Mouse (Mus musculus) stomach, embryonic 15.5 days (tissue): ENCODE results near the gene S100pbp. TPM values are rescaled to one million over a fixed set of nuclear protein-coding genes. Genes with fewer than 3 reads are reported as not detected.

Experiments
- ATAC-seq: fragments of 200-750 bp; cut with Nextera tagmentation; 2 replicates; pipeline ENCODE4 v1.8.0; 2017; ENCODE audit warnings: low read depth, moderate number of reproducible peaks, moderate TSS enrichment; ENCODE audit not compliant: insufficient read depth, low FRiP score
- H3K27ac ChIP-seq: fragments of 300-500 bp; sonication (generic); 2 replicates; pipeline ENCODE4 v1.5.1; 2015; ENCODE audit warnings: mild to moderate bottlenecking, inconsistent platforms
- H3K27me3 ChIP-seq: fragments of 300-500 bp; sonication (generic); replicated peaks from 2 replicates; pipeline ENCODE4 v1.6.1; 2015; ENCODE audit warnings: inconsistent platforms
- H3K36me3 ChIP-seq: fragments of 300-500 bp; sonication (generic); 2 replicates; pipeline ENCODE4 v1.6.1; 2015; ENCODE audit warnings: inconsistent platforms
- H3K4me1 ChIP-seq: fragments of 300-500 bp; sonication (generic); 2 replicates; pipeline ENCODE4 v1.6.1; 2015; ENCODE audit warnings: inconsistent platforms
- H3K4me2 ChIP-seq: fragments of 300-500 bp; sonication (generic); 2 replicates; pipeline ENCODE4 v1.6.1; 2015; ENCODE audit warnings: mild to moderate bottlenecking, inconsistent platforms
- H3K4me3 ChIP-seq: fragments of 300-500 bp; sonication (generic); replicated peaks from 2 replicates; pipeline ENCODE4 v1.5.1; 2015; ENCODE audit warnings: inconsistent platforms
- H3K9ac ChIP-seq: fragments of 300-500 bp; sonication (generic); 2 replicates; pipeline ENCODE4 v1.6.1; 2015; ENCODE audit warnings: inconsistent platforms
- H3K9me3 ChIP-seq: fragments of 300-500 bp; sonication (generic); 2 replicates; pipeline ENCODE4 v1.6.1; 2016; ENCODE audit warnings: inconsistent platforms
- WGBS: fragments of 180-500 bp; shearing (Covaris S2); methylation state at CpG from one replicate; pipeline ENCODE4 v1.1.7; 2015; 5-methylcytosine and 5-hydroxymethylcytosine counted together
- polyA plus RNA-seq: library from polyadenylated mRNA; unstranded; fragments of >200 nt; fragmentation: Nextera tagmentation; extraction: Ambion mirVana; gene quantifications from 2 replicates; pipeline ENCODE4 v1.2.1, GENCODE M21; 2015

S100pbp gene
- polyA plus RNA-seq, 1 experiment from 2014 or later, result 13.1 TPM

GRCm38 (mm10) chr4:129134799-129135585 is 54.5 kb downstream of the S100pbp start:
- Histone ChIP-seq H3K9ac (no peak overlapping the region), H3K9me3 (no peaks in the 10 kb centered on the region), H3K4me3 (peak overlapping the region; percentile 11; the same call in 1 of the 2 replicates), H3K36me3 (no peaks in the 10 kb centered on the region), H3K27me3 (peaks cover 31% of the 10 kb centered on the region), H3K4me1 (peaks cover 25% of the 10 kb centered on the region), H3K4me2 (peak overlapping the region; percentile 42), H3K27ac (no peak overlapping the region)
- WGBS, result 10% methylated on average over 15 of the region's 15 CpGs
- no peak for ATAC-seq

GRCm38 (mm10) chr4:129130755-129131303 is 58.7 kb downstream of the S100pbp start:
- Histone ChIP-seq H3K27me3 (peaks cover 7% of the 10 kb centered on the region), H3K9me3 (no peaks in the 10 kb centered on the region), H3K4me2 (peak overlapping the region; percentile 52), H3K4me1 (peaks cover 25% of the 10 kb centered on the region), H3K9ac (no peak overlapping the region), H3K36me3 (no peaks in the 10 kb centered on the region), H3K4me3 (peak overlapping the region; percentile 31), H3K27ac (no peak overlapping the region)
- 3% methylated on average over 16 of the region's 17 CpGs for WGBS
- peak; percentile 65; the same call in 1 of the 2 replicates for ATAC-seq

GRCm38 (mm10) chr4:129130149-129130548 is 59.4 kb downstream of the S100pbp start:
- peaks cover 31% of the 10 kb centered on the region for H3K4me1 ChIP-seq
- no peak overlapping the region for H3K4me3 ChIP-seq
- peaks cover 7% of the 10 kb centered on the region; the same call in 1 of the 2 replicates for H3K27me3 ChIP-seq
- no peaks in the 10 kb centered on the region for H3K9me3 ChIP-seq
- peak overlapping the region; percentile 52 for H3K4me2 ChIP-seq
- no peaks in the 10 kb centered on the region for H3K36me3 ChIP-seq
- H3K27ac ChIP-seq, result no peak overlapping the region
- 5% methylated on average over 8 of the region's 8 CpGs for WGBS
- no peak overlapping the region for H3K9ac ChIP-seq
- ATAC-seq, result no peak

- Histone ChIP-seq H3K27ac (no peak overlapping the region), H3K27me3 (peaks cover 8% of the 10 kb centered on the region; the same call in 1 of the 2 replicates), H3K4me1 (peaks cover 29% of the 10 kb centered on the region), H3K4me3 (no peak overlapping the region), H3K36me3 (no peaks in the 10 kb centered on the region), H3K9ac (no peak overlapping the region), H3K9me3 (no peaks in the 10 kb centered on the region), H3K4me2 (no peak overlapping the region)
- no peak for ATAC-seq
- 38% methylated on average over 9 of the region's 9 CpGs for WGBS
These were observed 60.1 kb downstream of the S100pbp start for GRCm38 (mm10) chr4:129129387-129129786.

GRCm38 (mm10) chr4:129128582-129129338 is 60.8 kb downstream of the S100pbp start:
- H3K27me3 ChIP-seq, result peaks cover 9% of the 10 kb centered on the region; the same call in 1 of the 2 replicates
- H3K9ac ChIP-seq, result no peak overlapping the region
- peaks cover 29% of the 10 kb centered on the region for H3K4me1 ChIP-seq
- H3K36me3 ChIP-seq, result no peaks in the 10 kb centered on the region
- ATAC-seq, result no peak
- H3K4me2 ChIP-seq, result no peak overlapping the region
- H3K4me3 ChIP-seq, result no peak overlapping the region
- H3K9me3 ChIP-seq, result no peaks in the 10 kb centered on the region
- WGBS, result 56% methylated on average over 13 of the region's 13 CpGs
- H3K27ac ChIP-seq, result no peak overlapping the region

- no peaks in the 10 kb centered on the region for H3K9me3 ChIP-seq
- H3K4me1 ChIP-seq, result peaks cover 34% of the 10 kb centered on the region
- no peaks in the 10 kb centered on the region for H3K36me3 ChIP-seq
- peaks cover 26% of the 10 kb centered on the region for H3K27me3 ChIP-seq
- 10% methylated on average over 19 of the region's 19 CpGs for WGBS
- no peak overlapping the region for H3K27ac ChIP-seq
- no peak for ATAC-seq
- H3K4me2 ChIP-seq, result peak overlapping the region; percentile 46
- no peak overlapping the region for H3K9ac ChIP-seq
- peak overlapping the region; percentile 18 for H3K4me3 ChIP-seq
These were observed 63.6 kb downstream of the S100pbp start for GRCm38 (mm10) chr4:129125736-129126451.

- no peaks in the 10 kb centered on the region for H3K9me3 ChIP-seq
- peaks cover 30% of the 10 kb centered on the region for H3K4me1 ChIP-seq
- peaks cover 34% of the 10 kb centered on the region for H3K27me3 ChIP-seq
- 0 out of 2 replicates have a peak overlapping the region, but pooled peaks have one; percentile 19 for H3K4me2 ChIP-seq
- ATAC-seq, result no peak
- H3K27ac ChIP-seq, result no peak overlapping the region; the same call in 1 of the 2 replicates
- no peaks in the 10 kb centered on the region for H3K36me3 ChIP-seq
- 5% methylated on average over 13 of the region's 13 CpGs for WGBS
- no peak overlapping the region for H3K9ac ChIP-seq
- no peak overlapping the region for H3K4me3 ChIP-seq
These were observed 64.8 kb downstream of the S100pbp start for GRCm38 (mm10) chr4:129124652-129125146.

- Histone ChIP-seq H3K36me3 (no peaks in the 10 kb centered on the region), H3K9me3 (no peaks in the 10 kb centered on the region), H3K4me1 (peaks cover 30% of the 10 kb centered on the region), H3K27me3 (peaks cover 34% of the 10 kb centered on the region), H3K9ac (no peak overlapping the region), H3K4me2 (no peak overlapping the region), H3K27ac (no peak overlapping the region), H3K4me3 (no peak overlapping the region)
- no peak for ATAC-seq
- WGBS, result 21% methylated on average over 8 of the region's 8 CpGs
These were observed 66.8 kb downstream of the S100pbp start for GRCm38 (mm10) chr4:129122719-129123118.

GRCm38 (mm10) chr4:129122107-129122506 is 67.4 kb downstream of the S100pbp start:
- no peak overlapping the region for H3K4me2 ChIP-seq
- 21% methylated on average over 9 of the region's 9 CpGs for WGBS
- H3K27ac ChIP-seq, result no peak overlapping the region
- H3K4me3 ChIP-seq, result no peak overlapping the region
- no peaks in the 10 kb centered on the region for H3K36me3 ChIP-seq
- no peak overlapping the region for H3K9ac ChIP-seq
- H3K4me1 ChIP-seq, result peaks cover 30% of the 10 kb centered on the region
- no peaks in the 10 kb centered on the region for H3K9me3 ChIP-seq
- no peak for ATAC-seq
- peaks cover 34% of the 10 kb centered on the region for H3K27me3 ChIP-seq

GRCm38 (mm10) chr4:129121569-129122086 is 67.9 kb downstream of the S100pbp start, which contains the start of gene Hpca:
Gene Hpca, minus strand, starts transcription at chr4:129122036.
- H3K27me3 ChIP-seq, result peaks cover 34% of the 10 kb centered on the region
- H3K4me3 ChIP-seq, result peak within 1 kb of the TSS; percentile 44
- H3K27ac ChIP-seq, result no peak within 1 kb of the TSS
- ATAC-seq, result no peak
- no peaks in the 10 kb centered on the region for H3K36me3 ChIP-seq
- peaks cover 30% of the 10 kb centered on the region for H3K4me1 ChIP-seq
- 1% methylated on average over 17 of the region's 17 CpGs for WGBS
- H3K9ac ChIP-seq, result no peak within 1 kb of the TSS
- H3K4me2 ChIP-seq, result peak within 1 kb of the TSS; percentile 93
- H3K9me3 ChIP-seq, result no peaks in the 10 kb centered on the region
